Mouse (Mus musculus) kidney, adult 11 months (tissue): ENCODE results near the gene Frmd4a.

Experiments
- DNase-seq: peaks from one replicate; pipeline ENCODE4 v3.0.0; 2022

Frmd4a gene

GRCm38 (mm10) chr2:4400771-4401596, 383.5 kb downstream of the Frmd4a start:
- DNase-seq, result peak; percentile 28

- DNase-seq, result no peak
Measured at GRCm38 (mm10) chr2:4401597-4402581, 384.4 kb downstream of the Frmd4a start.

- no peak for DNase-seq
Measured at GRCm38 (mm10) chr2:4406977-4407376, 389.5 kb downstream of the Frmd4a start.

GRCm38 (mm10) chr2:4409810-4410433, 392.4 kb downstream of the Frmd4a start:
- DNase-seq, result no peak

GRCm38 (mm10) chr2:4412870-4413595, 395.5 kb downstream of the Frmd4a start:
- DNase-seq, result no peak

- DNase-seq, result no peak
Measured at GRCm38 (mm10) chr2:4413596-4414335, 396.2 kb downstream of the Frmd4a start.

- no peak for DNase-seq
Measured at GRCm38 (mm10) chr2:4420679-4421312, 403.3 kb downstream of the Frmd4a start.

GRCm38 (mm10) chr2:4421757-4422156, 404.2 kb downstream of the Frmd4a start:
- peak; percentile 37 for DNase-seq

GRCm38 (mm10) chr2:4423896-4424295, 406.4 kb downstream of the Frmd4a start:
- no peak for DNase-seq

GRCm38 (mm10) chr2:4428407-4428855, 410.9 kb downstream of the Frmd4a start:
- no peak for DNase-seq

- no peak for DNase-seq
Measured at GRCm38 (mm10) chr2:4433119-4433518, 415.6 kb downstream of the Frmd4a start.

- no peak for DNase-seq
Measured at GRCm38 (mm10) chr2:4435051-4435450, 417.5 kb downstream of the Frmd4a start.

GRCm38 (mm10) chr2:4436361-4437231, 419.1 kb downstream of the Frmd4a start:
- no peak for DNase-seq

GRCm38 (mm10) chr2:4438739-4439138, 421.2 kb downstream of the Frmd4a start:
- DNase-seq, result no peak

- no peak for DNase-seq
Measured at GRCm38 (mm10) chr2:4439909-4440308, 422.4 kb downstream of the Frmd4a start.

GRCm38 (mm10) chr2:4441840-4442239, 424.3 kb downstream of the Frmd4a start:
- DNase-seq, result no peak

GRCm38 (mm10) chr2:4444740-4445139, 427.2 kb downstream of the Frmd4a start:
- no peak for DNase-seq

GRCm38 (mm10) chr2:4445629-4446400, 428.3 kb downstream of the Frmd4a start:
- no peak for DNase-seq

- DNase-seq, result no peak
Measured at GRCm38 (mm10) chr2:4449860-4450480, 432.5 kb downstream of the Frmd4a start.
